Mouse (Mus musculus) right cerebral cortex, postnatal 4 days (tissue): ENCODE measurements around the gene Hoga1.
"Not testable (repeated sequence)": the region's sequence is repeated elsewhere in the genome, so short reads cannot be mapped to it uniquely, and the experiment has no call there.

Experiments used
- DNase-seq: peaks from one replicate; pipeline ENCODE4 v3.0.0-alpha.2; 2022

The Hoga1 gene

GRCm38 (mm10) chr19:42071886-42072608, 26.6 kb downstream of the Hoga1 start:
- DNase-seq = no peak

GRCm38 (mm10) chr19:42072802-42073201, 27.4 kb downstream of the Hoga1 start:
- DNase-seq = no peak

- DNase-seq = no peak
Measured at GRCm38 (mm10) chr19:42075051-42075450, 29.6 kb downstream of the Hoga1 start.

GRCm38 (mm10) chr19:42075992-42076391, 30.6 kb downstream of the Hoga1 start:
- DNase-seq = no peak

GRCm38 (mm10) chr19:42078566-42078965, 33.2 kb downstream of the Hoga1 start:
- no peak for DNase-seq

GRCm38 (mm10) chr19:42079006-42079405, 33.6 kb downstream of the Hoga1 start:
- no peak for DNase-seq

GRCm38 (mm10) chr19:42079950-42080349, 34.5 kb downstream of the Hoga1 start:
- DNase-seq = no peak

- no peak for DNase-seq
Measured at GRCm38 (mm10) chr19:42080469-42080868, 35.1 kb downstream of the Hoga1 start.

- not testable (repeated sequence) for DNase-seq
Measured at GRCm38 (mm10) chr19:42081613-42082012, 36.2 kb downstream of the Hoga1 start.

GRCm38 (mm10) chr19:42085690-42086089, 40.3 kb downstream of the Hoga1 start:
- DNase-seq = no peak

GRCm38 (mm10) chr19:42086166-42086565, 40.8 kb downstream of the Hoga1 start, which contains the start of gene Morn4:
Gene Morn4 (minus strand): TSS chr19:42086357.
- DNase-seq = peak; percentile 92

GRCm38 (mm10) chr19:42089103-42089747, 43.8 kb downstream of the Hoga1 start:
- peak; percentile 46 for DNase-seq

- DNase-seq = peak; percentile 94
Measured at GRCm38 (mm10) chr19:42089748-42090595, 44.6 kb downstream of the Hoga1 start, which contains the start of gene Pi4k2a. Gene Pi4k2a (plus strand): TSS chr19:42090470.

GRCm38 (mm10) chr19:42090637-42091141, 45.3 kb downstream of the Hoga1 start:
- no peak for DNase-seq

GRCm38 (mm10) chr19:42099406-42099805, 54.0 kb downstream of the Hoga1 start:
- no peak for DNase-seq

GRCm38 (mm10) chr19:42104681-42105080, 59.3 kb downstream of the Hoga1 start:
- DNase-seq = no peak

GRCm38 (mm10) chr19:42115783-42116335, 70.4 kb downstream of the Hoga1 start:
- no peak for DNase-seq

- no peak for DNase-seq
Measured at GRCm38 (mm10) chr19:42118142-42118541, 72.7 kb downstream of the Hoga1 start.

- DNase-seq = no peak
Measured at GRCm38 (mm10) chr19:42118596-42118995, 73.2 kb downstream of the Hoga1 start.

GRCm38 (mm10) chr19:42120451-42120850, 75.0 kb downstream of the Hoga1 start:
- no peak for DNase-seq
